Mouse (Mus musculus) lung, embryonic 14.5 days (tissue): Measurements from ENCODE around the gene Sorcs2. TPM values are rescaled to one million over a fixed set of nuclear protein-coding genes. Genes with fewer than 3 reads are reported as not detected.
A peak's percentile ranks its signal among the peaks of the same experiment; 100 is the strongest.

Experiments
- ATAC-seq: fragments of 200-750 bp; cut with Nextera tagmentation; 2 replicates; pipeline ENCODE4 v1.8.0; 2017; ENCODE audit warnings: mild to moderate bottlenecking, moderate TSS enrichment, moderate library complexity; ENCODE audit not compliant: insufficient read depth
- DNase-seq: peaks from one replicate; pipeline ENCODE4 v3.0.0-alpha.2; 2015
- H3K27ac ChIP-seq: fragments of 300-500 bp; sonication (generic); 2 replicates; pipeline ENCODE4 v1.5.1; 2014; ENCODE audit warnings: low read depth, mild to moderate bottlenecking, moderate library complexity
- H3K27me3 ChIP-seq: fragments of 300-500 bp; sonication (generic); 2 replicates; pipeline ENCODE4 v1.6.1; 2014; ENCODE audit warnings: low read length, control low read depth; ENCODE audit not compliant: insufficient read depth
- H3K36me3 ChIP-seq: fragments of 300-500 bp; sonication (generic); 2 replicates; pipeline ENCODE4 v1.6.1; 2014; ENCODE audit warnings: control low read depth; ENCODE audit not compliant: insufficient read depth
- H3K4me1 ChIP-seq: fragments of 300-500 bp; sonication (generic); 2 replicates; pipeline ENCODE4 v1.6.1; 2014; ENCODE audit warnings: antibody characterized with exemption, control low read depth; ENCODE audit not compliant: insufficient read depth
- H3K4me2 ChIP-seq: fragments of 300-500 bp; sonication (generic); 2 replicates; pipeline ENCODE4 v1.6.1; 2014; ENCODE audit warnings: mild to moderate bottlenecking
- H3K4me3 ChIP-seq: fragments of 300-500 bp; sonication (generic); 2 replicates; pipeline ENCODE4 v1.5.1; 2014; ENCODE audit warnings: low read depth, low read length
- H3K9ac ChIP-seq: fragments of 300-500 bp; sonication (generic); 2 replicates; pipeline ENCODE4 v1.6.1; 2014
- H3K9me3 ChIP-seq: fragments of 300-500 bp; sonication (generic); 2 replicates; pipeline ENCODE4 v1.6.1; 2016; ENCODE audit warnings: low read depth, low read length, control low read depth
- CTCF ChIP-seq: IDR thresholded peaks from 2 replicates; pipeline ENCODE4 v1.5.1; 2016; ENCODE audit warnings: antibody characterized with exemption, low read depth
- WGBS: fragments of 180-500 bp; shearing (Covaris S2); extraction: QIAGEN DNeasy Blood & Tissue Kit; methylation state at CpG from one replicate; pipeline ENCODE4 v1.1.7; 2014; 5-methylcytosine and 5-hydroxymethylcytosine counted together
- polyA plus RNA-seq: library from polyadenylated mRNA; unstranded; fragments of >200 nt; fragmentation: Nextera tagmentation; extraction: Ambion mirVana; gene quantifications from 2 replicates; pipeline ENCODE4 v1.2.1, GENCODE M21; 2014

Gene Sorcs2
- polyA plus RNA-seq, 1 experiment from 2014 or later = 20.6 TPM

- no peak overlapping the region for H3K9ac ChIP-seq
- H3K27ac ChIP-seq = no peak overlapping the region
- TF ChIP-seq CTCF = no peak
- 66% methylated on average over 7 of the region's 7 CpGs for WGBS
- no peaks in the 10 kb centered on the region for H3K9me3 ChIP-seq
- ATAC-seq (no peak), DNase-seq (no peak)
- no peak overlapping the region for H3K4me2 ChIP-seq
- no peaks in the 10 kb centered on the region for H3K27me3 ChIP-seq
- H3K4me1 ChIP-seq = peaks cover 5% of the 10 kb centered on the region
- H3K4me3 ChIP-seq = no peak overlapping the region
- H3K36me3 ChIP-seq = no peaks in the 10 kb centered on the region
These were observed 29.3 kb downstream of the Sorcs2 start for GRCm38 (mm10) chr5:36368511-36369135.

- no peak for TF ChIP-seq CTCF
- no peak for ATAC-seq
- no peaks in the 10 kb centered on the region for H3K36me3 ChIP-seq
- WGBS = 75% methylated on average over 6 of the region's 6 CpGs
- H3K27me3 ChIP-seq = no peaks in the 10 kb centered on the region
- no peak overlapping the region for H3K9ac ChIP-seq
- H3K27ac ChIP-seq = no peak overlapping the region
- no peaks in the 10 kb centered on the region for H3K9me3 ChIP-seq
- no peak overlapping the region for H3K4me3 ChIP-seq
- H3K4me1 ChIP-seq = 0 out of 2 replicates have a peak, but pooled peaks cover 3% of the 10 kb centered on the region
- H3K4me2 ChIP-seq = no peak overlapping the region
- DNase-seq = no peak
These were observed 30.0 kb downstream of the Sorcs2 start for GRCm38 (mm10) chr5:36367911-36368310.

GRCm38 (mm10) chr5:36367181-36367610 is 30.7 kb downstream of the Sorcs2 start:
- no peak overlapping the region for H3K9ac ChIP-seq
- H3K4me2 ChIP-seq = no peak overlapping the region
- no peak for TF ChIP-seq CTCF
- no peak overlapping the region for H3K4me3 ChIP-seq
- H3K36me3 ChIP-seq = no peaks in the 10 kb centered on the region
- ATAC-seq = no peak
- 62% methylated on average over 3 of the region's 3 CpGs for WGBS
- H3K9me3 ChIP-seq = no peaks in the 10 kb centered on the region
- DNase-seq = no peak
- H3K4me1 ChIP-seq = 0 out of 2 replicates have a peak, but pooled peaks cover 3% of the 10 kb centered on the region
- H3K27me3 ChIP-seq = no peaks in the 10 kb centered on the region
- H3K27ac ChIP-seq = no peak overlapping the region

GRCm38 (mm10) chr5:36361749-36362148 is 36.2 kb downstream of the Sorcs2 start:
- peaks cover 36% of the 10 kb centered on the region for H3K4me1 ChIP-seq
- DNase-seq = no peak
- no peaks in the 10 kb centered on the region for H3K9me3 ChIP-seq
- H3K4me2 ChIP-seq = no peak overlapping the region
- H3K27ac ChIP-seq = no peak overlapping the region
- ATAC-seq = no peak
- H3K27me3 ChIP-seq = no peaks in the 10 kb centered on the region
- H3K9ac ChIP-seq = no peak overlapping the region
- no peaks in the 10 kb centered on the region for H3K36me3 ChIP-seq
- WGBS = 80% methylated on average over 7 of the region's 7 CpGs
- no peak overlapping the region for H3K4me3 ChIP-seq
- TF ChIP-seq CTCF = no peak

- Histone ChIP-seq H3K36me3 (no peaks in the 10 kb centered on the region), H3K4me2 (no peak overlapping the region), H3K27ac (peak overlapping the region; percentile 86), H3K4me1 (peaks cover 40% of the 10 kb centered on the region), H3K9me3 (no peaks in the 10 kb centered on the region), H3K27me3 (no peaks in the 10 kb centered on the region), H3K9ac (no peak overlapping the region), H3K4me3 (no peak overlapping the region)
- ATAC-seq (no peak; the same call in 1 of the 2 replicates), DNase-seq (no peak)
- 60% methylated on average over 7 of the region's 7 CpGs for WGBS
- no peak for TF ChIP-seq CTCF
These were observed 37.6 kb downstream of the Sorcs2 start for GRCm38 (mm10) chr5:36360343-36360742.

- Histone ChIP-seq H3K9ac (no peak overlapping the region; the same call in 1 of the 2 replicates), H3K27me3 (no peaks in the 10 kb centered on the region), H3K9me3 (no peaks in the 10 kb centered on the region), H3K36me3 (no peaks in the 10 kb centered on the region), H3K4me3 (no peak overlapping the region), H3K27ac (peak overlapping the region; percentile 86), H3K4me1 (peaks cover 40% of the 10 kb centered on the region), H3K4me2 (no peak overlapping the region)
- no peak for TF ChIP-seq CTCF
- DNase-seq (no peak), ATAC-seq (no peak)
- WGBS = 42% methylated on average over 5 of the region's 5 CpGs
These were observed 38.2 kb downstream of the Sorcs2 start for GRCm38 (mm10) chr5:36359535-36360243.

GRCm38 (mm10) chr5:36358161-36358560 is 39.8 kb downstream of the Sorcs2 start:
- peaks cover 51% of the 10 kb centered on the region for H3K4me1 ChIP-seq
- DNase-seq (peak; percentile 47), ATAC-seq (peak; percentile 22; the same call in 1 of the 2 replicates)
- H3K27ac ChIP-seq = peak overlapping the region; percentile 86
- no peak overlapping the region for H3K4me3 ChIP-seq
- no peak overlapping the region for H3K4me2 ChIP-seq
- H3K27me3 ChIP-seq = no peaks in the 10 kb centered on the region
- no peaks in the 10 kb centered on the region for H3K9me3 ChIP-seq
- 45% methylated on average over 4 of the region's 4 CpGs for WGBS
- no peaks in the 10 kb centered on the region for H3K36me3 ChIP-seq
- no peak overlapping the region for H3K9ac ChIP-seq
- no peak for TF ChIP-seq CTCF
